15 mouse cellular contexts compared by ENCODE assay signal in genomic region chr11:16792638-16793585, GRCm38 (mm10). TPM values are rescaled to one million over a fixed set of nuclear protein-coding genes. Genes with fewer than 3 reads are reported as not detected.
DNase-seq lines count a peak whose midpoint lies in the region; ATAC-seq and TF ChIP-seq lines count a peak whose summit lies in the region.
"Had no signal": no experiment of that assay in that cellular context is flagged by ENCODE, and none has a peak within 500 bp of the region (broad histone marks: within the 10 kb centered on the region; RNA-seq: fewer than 3 reads in every experiment).

No protein-coding gene starts in this region.

- no peak overlapping the region for H3K9ac ChIP-seq in embryonic facial prominence, embryonic 12.5 days
- peak overlapping the region; percentile 26; the same call in 1 of the 2 replicates for H3K9ac ChIP-seq in liver, adult 2 months (ENCODE audit: low read depth, low read length)
- H3K9ac ChIP-seq in stomach, postnatal 0 days (ENCODE audit: low read length): no peak overlapping the region
- H3K9ac ChIP-seq: heart, embryonic 15.5 days; hindbrain, embryonic 14.5 days; limb, embryonic 13.5 days had no signal

- 28% methylated on average over 5 of the region's 5 CpGs for WGBS in embryonic facial prominence, embryonic 12.5 days
- WGBS in embryonic facial prominence, embryonic 10.5 days: 39% methylated on average over 5 of the region's 5 CpGs
- 22% methylated on average over 5 of the region's 5 CpGs for WGBS in liver, adult 2 months
- WGBS in stomach, postnatal 0 days: 28% methylated on average over 5 of the region's 5 CpGs
- 73% methylated on average over 5 of the region's 5 CpGs for WGBS in midbrain, embryonic 10.5 days

- 0 out of 2 replicates have a peak overlapping the region, but pooled peaks have one; percentile 36 for H3K27ac ChIP-seq in embryonic facial prominence, embryonic 12.5 days
- H3K27ac ChIP-seq in embryonic facial prominence, embryonic 10.5 days (replicated peaks): no peak overlapping the region
- H3K27ac ChIP-seq in liver, adult 2 months (replicated peaks; ENCODE audit: insufficient read depth, low read depth, low read length): peak overlapping the region; percentile 31
- peak overlapping the region; percentile 41; the same call in 1 of the 2 replicates for H3K27ac ChIP-seq in stomach, postnatal 0 days (replicated peaks)
- H3K27ac ChIP-seq in midbrain, embryonic 10.5 days (replicated peaks): no peak overlapping the region
- H3K27ac ChIP-seq: heart, embryonic 15.5 days; hindbrain, embryonic 14.5 days; limb, embryonic 13.5 days had no signal

- peaks cover 51% of the 10 kb centered on the region for H3K79me2 ChIP-seq in liver, adult 2 months (ENCODE audit: control insufficient read depth, insufficient read depth, low read length)

- no peaks in the 10 kb centered on the region for H3K27me3 ChIP-seq in embryonic facial prominence, embryonic 12.5 days
- H3K27me3 ChIP-seq in embryonic facial prominence, embryonic 10.5 days (replicated peaks; ENCODE audit: low read depth, poor library complexity, severe bottlenecking): no peaks in the 10 kb centered on the region
- H3K27me3 ChIP-seq in liver, adult 2 months (ENCODE audit: control insufficient read depth, insufficient read depth, low read length): no peaks in the 10 kb centered on the region
- H3K27me3 ChIP-seq in stomach, postnatal 0 days (ENCODE audit: control insufficient read depth, insufficient read depth, low read length): no peaks in the 10 kb centered on the region
- H3K27me3 ChIP-seq in midbrain, embryonic 10.5 days (ENCODE audit: low read depth, poor library complexity, severe bottlenecking): no peaks in the 10 kb centered on the region
- H3K27me3 ChIP-seq: heart, embryonic 15.5 days; limb, embryonic 13.5 days; megakaryocyte, embryonic 14.5 days had no signal

- 0 out of 2 replicates have a peak, but pooled peaks cover 6% of the 10 kb centered on the region for H3K4me1 ChIP-seq in embryonic facial prominence, embryonic 12.5 days
- H3K4me1 ChIP-seq in embryonic facial prominence, embryonic 10.5 days: peaks cover 15% of the 10 kb centered on the region
- peaks cover 65% of the 10 kb centered on the region for H3K4me1 ChIP-seq in liver, adult 2 months (ENCODE audit: control insufficient read depth, insufficient read depth, low read length)
- H3K4me1 ChIP-seq in stomach, postnatal 0 days (replicated peaks; ENCODE audit: control insufficient read depth, insufficient read depth): peaks cover 3% of the 10 kb centered on the region; the same call in 1 of the 2 replicates
- H3K4me1 ChIP-seq in midbrain, embryonic 10.5 days: no peaks in the 10 kb centered on the region
- H3K4me1 ChIP-seq: megakaryocyte, embryonic 14.5 days had no signal

- no peak for TF ChIP-seq CTCF in liver, adult 2 months (IDR thresholded peaks at IDR 0.05; ENCODE audit: low read depth, low read length)
- TF ChIP-seq CTCF in stomach, postnatal 0 days (IDR thresholded peaks at IDR 0.05; ENCODE audit: low read depth): no peak

- no peak for TF ChIP-seq POLR2A in liver, adult 2 months (IDR thresholded peaks at IDR 0.05; ENCODE audit: extremely low read depth, insufficient read depth, low read length)

- no peak for ATAC-seq in embryonic facial prominence, embryonic 12.5 days (ENCODE audit: insufficient number of reproducible peaks, insufficient read depth, low FRiP score, low TSS enrichment)
- no peak for ATAC-seq in stomach, postnatal 0 days (ENCODE audit: low FRiP score, low TSS enrichment)

- H3K36me3 ChIP-seq in embryonic facial prominence, embryonic 12.5 days: no peaks in the 10 kb centered on the region
- H3K36me3 ChIP-seq in embryonic facial prominence, embryonic 10.5 days (replicated peaks): no peaks in the 10 kb centered on the region
- peaks cover 87% of the 10 kb centered on the region for H3K36me3 ChIP-seq in liver, adult 2 months (ENCODE audit: control insufficient read depth, insufficient read depth, low read length)
- H3K36me3 ChIP-seq in stomach, postnatal 0 days (ENCODE audit: control insufficient read depth, insufficient read depth, low read length): no peaks in the 10 kb centered on the region
- no peaks in the 10 kb centered on the region for H3K36me3 ChIP-seq in midbrain, embryonic 10.5 days
- H3K36me3 ChIP-seq: heart, embryonic 15.5 days; limb, embryonic 13.5 days had no signal

- no peak for TF ChIP-seq EP300 in stomach, postnatal 0 days (optimal IDR thresholded peaks at IDR 0.05)

- H3K9me3 ChIP-seq in embryonic facial prominence, embryonic 12.5 days: no peaks in the 10 kb centered on the region
- no peaks in the 10 kb centered on the region for H3K9me3 ChIP-seq in embryonic facial prominence, embryonic 10.5 days
- no peaks in the 10 kb centered on the region for H3K9me3 ChIP-seq in stomach, postnatal 0 days (ENCODE audit: control insufficient read depth, low read length)
- no peaks in the 10 kb centered on the region for H3K9me3 ChIP-seq in midbrain, embryonic 10.5 days (replicated peaks)
- H3K9me3 ChIP-seq: heart, embryonic 15.5 days; limb, embryonic 13.5 days; megakaryocyte, embryonic 14.5 days had no signal

- H3K4me3 ChIP-seq in embryonic facial prominence, embryonic 12.5 days: no peak overlapping the region
- H3K4me3 ChIP-seq in embryonic facial prominence, embryonic 10.5 days: no peak overlapping the region
- H3K4me3 ChIP-seq in liver, adult 2 months (ENCODE audit: insufficient read depth, low read depth, low read length): no peak overlapping the region
- H3K4me3 ChIP-seq in stomach, postnatal 0 days (ENCODE audit: low read depth, low read length): no peak overlapping the region
- H3K4me3 ChIP-seq in midbrain, embryonic 10.5 days: no peak overlapping the region
- H3K4me3 ChIP-seq: heart, embryonic 15.5 days; limb, embryonic 13.5 days; megakaryocyte, embryonic 14.5 days had no signal

- DNase-seq in embryonic facial prominence, embryonic 10.5 days (ENCODE audit: low spot score): no peak
- no peak for DNase-seq in liver, adult 2 months (ENCODE audit: extremely low read depth, low read depth, low spot score)
- no peak for DNase-seq in liver
- peak; percentile 73 for DNase-seq in lung, postnatal 10 days
- DNase-seq in stomach, postnatal 0 days (ENCODE audit: low spot score): no peak
- DNase-seq in Muller cell, postnatal 12 days (ENCODE audit: inconsistent ontology term): no peak
- no peak for DNase-seq in midbrain, embryonic 10.5 days (ENCODE audit: low spot score)
- DNase-seq: adrenal gland, postnatal 10 days; gastrocnemius, postnatal 10 days; kidney, adult 8-10 months had no signal

- no peak overlapping the region for H3K4me2 ChIP-seq in embryonic facial prominence, embryonic 12.5 days (replicated peaks)
- no peak overlapping the region for H3K4me2 ChIP-seq in stomach, postnatal 0 days (replicated peaks; ENCODE audit: low read depth)
- H3K4me2 ChIP-seq: heart, embryonic 15.5 days; hindbrain, embryonic 14.5 days; limb, embryonic 13.5 days had no signal

RNA-seq across cellular contexts. Expression of gene Egfr, which starts 40.9 kb away (rescaled TPM):
- 15.0 and 16.5 TPM in 2 replicates for polyA plus RNA-seq in embryonic facial prominence, embryonic 12.5 days (2016; fragmentation: Nextera tagmentation; extraction: Ambion mirVana)
- polyA plus RNA-seq in embryonic facial prominence, embryonic 10.5 days (2016; fragmentation: Nextera tagmentation; extraction: Ambion mirVana): 2.3 and 4.4 TPM in 2 replicates
- 193 and 198 TPM in 2 replicates for total RNA-seq in liver, adult 2 months (2014; rRNA removed)
- polyA plus RNA-seq in liver, adult 2 months (2012; rRNA removed): 117 and 215 TPM in 2 replicates
- 11.9 and 13.5 TPM in 2 replicates for polyA plus RNA-seq in stomach, postnatal 0 days (2015; fragmentation: Nextera tagmentation; extraction: Ambion mirVana)
- polyA plus RNA-seq in midbrain, embryonic 10.5 days (2016; fragmentation: Nextera tagmentation; extraction: Ambion mirVana): 3.5 TPM in 2 replicates

Comparison
In these comparisons a context has a peak if more than half of its experiments do, and no peak if none do; other contexts are left out.
1. H3K27ac ChIP-seq: peak in embryonic facial prominence, embryonic 12.5 days (single experiment), liver, adult 2 months (single experiment) and stomach, postnatal 0 days (single experiment); none in embryonic facial prominence, embryonic 10.5 days (single experiment) and midbrain, embryonic 10.5 days (single experiment).